Mouse (Mus musculus) bone marrow, adult 2 months (tissue): ENCODE measurements at regions not wholly inside any gene's neighbourhood (a gene's known extent, or its start where the extent isn't known, plus 50 kb on each side); places are given as distances from the start of the nearest gene placed in this dataset.

ENCODE experiments used
- CTCF ChIP-seq: fragments of 200-500 bp; IDR thresholded peaks from 2 replicates; pipeline ENCODE4 v1.5.1; 2011; ENCODE audit warnings: low read length, control low read depth; ENCODE audit not compliant: control insufficient read depth, insufficient read depth
- POLR2A ChIP-seq: fragments of 200-500 bp; IDR thresholded peaks from 2 replicates; pipeline ENCODE4 v1.6.1; 2011; ENCODE audit warnings: low read depth, mild to moderate bottlenecking, control low read depth, low read length, borderline replicate concordance; ENCODE audit not compliant: control insufficient read depth

GRCm38 (mm10) chr2:106458003-106458402 lies 235.1 kb upstream of the Mpped2 start:
- TF ChIP-seq POLR2A = no peak
- TF ChIP-seq CTCF = no peak
